Mouse (Mus musculus) forebrain, embryonic 14.5 days (tissue): Measurements from ENCODE around the gene Il15ra. TPM values are rescaled to one million over a fixed set of nuclear protein-coding genes. Genes with fewer than 3 reads are reported as not detected.
A peak's percentile ranks its signal among the peaks of the same experiment; 100 is the strongest.
"Not testable (repeated sequence)": the region's sequence is repeated elsewhere in the genome, so short reads cannot be mapped to it uniquely, and the experiment has no call there.

ENCODE experiments used
- ATAC-seq: fragments of 200-750 bp; cut with Nextera tagmentation; 2 replicates; pipeline ENCODE4 v1.8.0; 2017; ENCODE audit warnings: mild to moderate bottlenecking, moderate library complexity
- DNase-seq: peaks from one replicate; pipeline ENCODE4 v3.0.0-alpha.2; 2015; ENCODE audit warnings: low spot score
- H3K27ac ChIP-seq: fragments of 300-500 bp; sonication (generic); 2 replicates; pipeline ENCODE4 v1.5.1; 2014; ENCODE audit warnings: low read depth, mild to moderate bottlenecking, control low read depth, low read length, moderate library complexity
- H3K27me3 ChIP-seq: fragments of 300-500 bp; sonication (generic); replicated peaks from 2 replicates; pipeline ENCODE4 v1.6.1; 2014; ENCODE audit warnings: low read length, control low read depth, mixed read lengths; ENCODE audit not compliant: control insufficient read depth, insufficient read depth
- H3K36me3 ChIP-seq: fragments of 300-500 bp; sonication (generic); 2 replicates; pipeline ENCODE4 v1.6.1; 2014; ENCODE audit warnings: low read length, control low read depth; ENCODE audit not compliant: control insufficient read depth, insufficient read depth
- H3K4me1 ChIP-seq: fragments of 300-500 bp; sonication (generic); 2 replicates; pipeline ENCODE4 v1.6.1; 2014; ENCODE audit warnings: antibody characterized with exemption, low read length, control low read depth; ENCODE audit not compliant: control insufficient read depth, insufficient read depth
- H3K4me2 ChIP-seq: fragments of 300-500 bp; sonication (generic); 2 replicates; pipeline ENCODE4 v1.6.1; 2014; ENCODE audit warnings: mild to moderate bottlenecking, control low read depth, low read length
- H3K4me3 ChIP-seq: fragments of 300-500 bp; sonication (generic); 2 replicates; pipeline ENCODE4 v1.5.1; 2014; ENCODE audit warnings: low read depth, low read length, control low read depth
- H3K9ac ChIP-seq: fragments of 300-500 bp; sonication (generic); 2 replicates; pipeline ENCODE4 v1.6.1; 2014; ENCODE audit warnings: mild to moderate bottlenecking, low read length, control low read depth, moderate library complexity
- H3K9me3 ChIP-seq: fragments of 300-500 bp; sonication (generic); replicated peaks from 2 replicates; pipeline ENCODE4 v1.6.1; 2016; ENCODE audit warnings: low read length, control low read depth, mixed read lengths; ENCODE audit not compliant: control insufficient read depth
- WGBS: fragments of 180-500 bp; shearing (Covaris S2); extraction: QIAGEN DNeasy Blood & Tissue Kit; methylation state at CpG from one replicate; pipeline ENCODE4 v1.1.7; 2014; 5-methylcytosine and 5-hydroxymethylcytosine counted together
- polyA plus RNA-seq: library from polyadenylated mRNA; unstranded; fragments of >200 nt; fragmentation: Nextera tagmentation; extraction: Ambion mirVana; gene quantifications from 2 replicates; pipeline ENCODE4 v1.2.1, GENCODE M21; 2014

Il15ra gene
- polyA plus RNA-seq, 1 experiment from 2014 or later: 0.63 TPM

DNA sequence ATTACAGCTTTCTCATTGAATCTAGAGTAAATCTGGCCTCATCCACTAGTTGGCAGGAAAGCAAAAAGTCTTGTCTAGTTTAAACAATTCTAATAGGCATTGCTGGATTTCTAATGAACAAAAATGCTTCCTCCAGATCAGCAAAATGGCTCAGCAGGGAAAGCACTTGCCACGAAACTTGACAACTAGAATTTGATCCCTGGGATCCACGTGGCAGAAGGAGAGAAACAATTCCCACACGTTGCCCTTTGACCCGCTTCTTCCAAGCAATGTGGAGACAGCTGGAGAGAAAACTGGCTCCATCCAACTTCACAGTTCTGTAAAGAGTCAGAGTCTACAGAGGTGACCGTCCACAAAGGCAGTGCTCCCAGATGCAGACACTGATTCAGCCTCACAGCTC is 6.1 kb upstream of the Il15ra start:
- no peak overlapping the region for H3K9ac ChIP-seq
- WGBS: 69% methylated on average over 5 of the region's 5 CpGs
- no peaks in the 10 kb centered on the region for H3K4me1 ChIP-seq
- ATAC-seq (no peak), DNase-seq (no peak)
- no peak overlapping the region for H3K4me2 ChIP-seq
- no peak overlapping the region for H3K4me3 ChIP-seq
- H3K27me3 ChIP-seq: no peaks in the 10 kb centered on the region
- no peaks in the 10 kb centered on the region for H3K36me3 ChIP-seq
- H3K9me3 ChIP-seq: no peaks in the 10 kb centered on the region
- H3K27ac ChIP-seq: no peak overlapping the region

DNA sequence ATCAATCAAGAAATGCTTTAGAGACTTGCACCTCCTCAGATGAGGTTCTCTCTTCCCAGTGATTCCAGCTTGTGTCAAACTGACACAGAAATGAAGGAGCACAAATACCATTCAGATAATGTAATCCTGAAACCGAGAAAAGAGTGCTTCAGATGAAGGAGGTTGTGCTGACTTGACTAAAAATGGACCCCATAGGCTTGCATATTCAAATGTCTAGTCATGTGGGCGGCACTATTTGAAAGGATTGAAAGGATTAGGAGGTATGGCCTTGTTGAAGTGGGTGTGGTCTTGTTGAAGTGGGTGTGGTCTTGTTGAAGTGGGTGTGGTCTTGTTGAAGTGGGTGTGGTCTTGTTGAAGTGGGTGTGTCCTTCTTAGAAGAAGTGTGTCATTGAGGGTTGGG is 5.2 kb upstream of the Il15ra start:
- DNase-seq: no peak
- Histone ChIP-seq H3K4me2 (no peak overlapping the region), H3K9me3 (no peaks in the 10 kb centered on the region), H3K27me3 (no peaks in the 10 kb centered on the region), H3K4me1 (no peaks in the 10 kb centered on the region), H3K9ac (no peak overlapping the region), H3K36me3 (no peaks in the 10 kb centered on the region), H3K4me3 (no peak overlapping the region), H3K27ac (no peak overlapping the region)
- 89% methylated on average over 2 of the region's 2 CpGs for WGBS
- no peak for ATAC-seq

DNA sequence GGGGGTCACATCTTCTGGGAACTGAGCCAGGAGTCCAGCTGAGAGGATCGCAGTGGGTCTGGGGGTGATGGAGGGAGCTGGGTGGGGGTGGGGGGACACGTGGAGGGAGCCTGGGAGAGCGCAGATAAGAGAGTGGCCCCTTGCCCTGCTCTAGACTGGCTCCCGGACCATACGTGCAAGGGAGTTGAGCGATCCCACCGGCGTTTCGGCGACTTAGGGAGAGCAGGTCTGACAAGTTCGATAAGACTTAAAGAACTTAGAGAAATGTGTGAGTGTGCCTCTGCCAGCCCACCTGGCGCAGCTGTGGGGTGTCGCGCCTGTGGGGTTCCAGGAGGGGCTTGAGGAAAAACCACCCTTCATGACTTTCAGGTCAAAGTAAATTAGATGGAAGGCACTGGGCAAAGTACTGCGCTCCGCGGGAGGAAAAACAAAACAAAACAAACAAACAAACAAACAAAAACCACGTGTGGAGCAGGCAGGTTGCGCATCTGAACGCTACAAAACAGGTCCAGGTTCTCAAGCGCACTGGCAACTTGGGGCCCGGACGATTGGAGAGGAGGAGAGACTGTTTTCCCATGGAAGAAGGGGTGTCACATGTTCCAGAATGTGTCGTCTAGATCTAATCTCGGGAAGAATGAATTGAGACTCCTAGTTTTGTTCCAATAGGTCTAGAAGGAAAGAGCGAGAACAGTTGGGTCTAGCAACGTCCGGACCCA is 1.1 kb downstream of the Il15ra start:
- Histone ChIP-seq H3K27me3 (no peaks in the 10 kb centered on the region; the same call in 1 of the 2 replicates), H3K36me3 (no peaks in the 10 kb centered on the region), H3K9me3 (no peaks in the 10 kb centered on the region), H3K9ac (peak overlapping the region; percentile 63), H3K27ac (no peak overlapping the region), H3K4me3 (peak overlapping the region; percentile 45), H3K4me1 (peaks cover 9% of the 10 kb centered on the region), H3K4me2 (peak overlapping the region; percentile 99)
- peak; percentile 53; the same call in 1 of the 2 replicates for ATAC-seq
- DNase-seq: peak; percentile 17
- WGBS: 4% methylated on average over 28 of the region's 28 CpGs

DNA sequence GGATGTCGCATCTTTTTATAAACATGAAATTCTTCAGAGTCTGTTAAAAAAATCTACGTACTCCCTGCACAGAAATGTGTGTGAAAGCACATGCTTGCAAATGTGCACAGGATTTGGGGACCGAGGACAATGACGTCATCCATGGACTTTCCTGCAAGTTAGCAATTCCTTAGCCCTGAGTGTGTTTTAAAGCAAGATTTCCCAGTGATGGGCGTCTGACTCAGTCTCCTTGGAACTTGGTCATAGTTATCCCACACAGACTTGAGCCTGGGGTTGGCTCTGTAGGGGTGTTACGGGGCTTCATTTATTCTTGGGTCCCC is 1.6 kb downstream of the Il15ra start:
- 0 out of 2 replicates have a peak overlapping the region, but pooled peaks have one; percentile 45 for H3K4me3 ChIP-seq
- no peak for ATAC-seq
- peak overlapping the region; percentile 99 for H3K4me2 ChIP-seq
- 39% methylated on average over 6 of the region's 6 CpGs for WGBS
- H3K36me3 ChIP-seq: no peaks in the 10 kb centered on the region
- H3K9ac ChIP-seq: no peak overlapping the region
- no peak overlapping the region for H3K27ac ChIP-seq
- H3K9me3 ChIP-seq: no peaks in the 10 kb centered on the region
- peaks cover 9% of the 10 kb centered on the region for H3K4me1 ChIP-seq
- no peaks in the 10 kb centered on the region; the same call in 1 of the 2 replicates for H3K27me3 ChIP-seq
- peak; percentile 7 for DNase-seq

DNA sequence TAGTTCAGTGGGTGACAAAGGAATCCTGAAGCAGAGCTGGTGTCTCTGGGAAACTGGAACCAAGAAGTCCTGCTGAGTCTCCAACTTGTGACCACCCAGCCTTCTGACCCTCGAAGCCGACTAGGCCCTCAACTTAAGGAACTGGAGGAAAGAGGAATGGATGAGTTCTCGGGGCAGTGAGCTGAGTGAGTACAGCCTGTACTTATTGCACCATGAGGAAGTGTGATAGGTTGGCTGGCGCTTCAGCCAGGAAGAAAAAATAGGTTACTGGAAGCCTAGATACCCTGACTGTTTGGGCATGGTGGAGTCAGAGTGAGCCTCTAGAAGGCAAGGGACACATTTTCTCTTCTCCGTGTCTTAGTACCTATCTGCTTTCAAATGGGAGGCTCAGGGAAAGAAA is 3.4 kb downstream of the Il15ra start:
- H3K9me3 ChIP-seq: no peaks in the 10 kb centered on the region
- WGBS: 89% methylated on average over 5 of the region's 5 CpGs
- no peak for ATAC-seq

DNA sequence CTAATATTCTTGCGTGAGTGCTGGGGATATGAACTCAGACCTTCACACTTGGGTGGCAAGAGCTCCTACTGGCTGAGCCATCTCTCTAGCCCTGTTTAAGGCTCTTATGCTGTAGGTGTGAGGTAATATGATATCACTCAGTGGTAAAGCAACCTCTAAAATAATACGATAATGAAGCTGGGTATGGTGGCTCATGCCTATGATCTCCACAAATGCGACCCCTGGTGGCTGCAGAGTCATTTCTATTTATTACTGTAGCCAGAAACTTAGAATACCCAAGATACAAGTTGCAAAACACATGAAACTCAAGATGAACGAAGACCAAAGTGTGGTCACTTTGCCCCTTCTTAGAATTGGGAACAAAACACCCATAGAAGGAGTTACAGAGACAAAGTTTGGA is 5.0 kb downstream of the Il15ra start:
- H3K36me3 ChIP-seq, H3K9ac ChIP-seq, H3K4me2 ChIP-seq, H3K4me3 ChIP-seq, H3K9me3 ChIP-seq, ATAC-seq, H3K27ac ChIP-seq, H3K4me1 ChIP-seq, H3K27me3 ChIP-seq: not testable (repeated sequence)
- DNase-seq: peak; percentile 46
- WGBS: 56% methylated on average over 4 of the region's 4 CpGs

More for the DNA sequence above, 3.4 kb downstream of the Il15ra start:
- H3K36me3 ChIP-seq: no peaks in the 10 kb centered on the region
- no peak overlapping the region for H3K4me2 ChIP-seq
- peaks cover 9% of the 10 kb centered on the region for H3K4me1 ChIP-seq
- no peak overlapping the region for H3K9ac ChIP-seq
- no peak overlapping the region for H3K4me3 ChIP-seq
- H3K27me3 ChIP-seq: no peaks in the 10 kb centered on the region; the same call in 1 of the 2 replicates
- no peak for DNase-seq
- no peak overlapping the region for H3K27ac ChIP-seq

DNA sequence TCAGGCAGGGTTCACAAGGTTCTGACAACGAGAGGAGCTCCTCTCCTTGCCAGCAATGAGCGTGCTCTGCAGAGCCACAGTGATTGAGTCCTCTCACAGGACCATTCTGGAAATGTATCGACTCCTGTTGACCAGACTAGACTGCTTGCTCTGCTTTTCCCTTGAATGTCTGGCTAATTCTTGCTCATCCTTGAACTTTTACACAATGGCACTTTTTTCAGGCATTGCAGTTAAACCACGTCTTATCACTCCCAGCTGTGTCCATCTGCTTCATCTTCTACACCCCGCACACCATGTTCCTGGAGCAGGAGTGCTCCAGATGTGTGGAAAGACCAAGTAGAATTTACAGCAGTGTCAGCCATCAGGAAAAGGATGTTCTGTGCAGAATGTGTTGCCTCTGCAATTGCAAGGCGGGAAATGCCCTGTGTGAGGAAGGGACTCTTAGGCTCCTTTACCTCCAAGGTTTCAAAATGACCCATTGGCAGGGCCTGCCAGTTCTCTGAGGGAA is 7.4 kb downstream of the Il15ra start:
- Histone ChIP-seq H3K36me3 (no peaks in the 10 kb centered on the region), H3K9me3 (no peaks in the 10 kb centered on the region), H3K9ac (no peak overlapping the region), H3K4me2 (no peak overlapping the region), H3K27me3 (no peaks in the 10 kb centered on the region), H3K4me3 (no peak overlapping the region), H3K4me1 (no peaks in the 10 kb centered on the region), H3K27ac (no peak overlapping the region)
- DNase-seq (no peak), ATAC-seq (no peak)
- 91% methylated on average over 6 of the region's 6 CpGs for WGBS

DNA sequence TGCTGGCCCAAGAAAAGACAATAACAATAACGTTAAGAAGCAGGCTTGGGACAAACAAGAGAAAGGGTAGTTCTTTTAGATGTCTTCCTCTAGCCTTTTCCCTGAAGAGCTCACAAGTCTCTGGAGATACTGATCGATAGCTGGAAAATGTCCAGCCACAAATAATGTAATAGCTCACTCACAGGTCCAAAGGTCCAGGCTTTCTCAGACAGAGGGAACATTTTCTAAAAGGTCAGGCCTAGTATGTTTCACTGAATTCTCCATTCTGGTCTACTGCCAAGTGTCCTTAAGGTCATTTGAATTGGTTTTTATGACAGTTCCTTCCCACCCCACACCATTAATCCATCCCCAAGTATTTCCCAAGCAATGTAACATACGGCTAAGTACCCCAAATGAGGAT is 7.9 kb downstream of the Il15ra start:
- no peaks in the 10 kb centered on the region for H3K36me3 ChIP-seq
- DNase-seq: no peak
- no peak overlapping the region for H3K27ac ChIP-seq
- no peak overlapping the region for H3K9ac ChIP-seq
- H3K4me2 ChIP-seq: no peak overlapping the region
- 72% methylated on average over 3 of the region's 3 CpGs for WGBS
- no peaks in the 10 kb centered on the region for H3K4me1 ChIP-seq
- ATAC-seq: no peak
- no peaks in the 10 kb centered on the region for H3K27me3 ChIP-seq
- no peak overlapping the region for H3K4me3 ChIP-seq
- H3K9me3 ChIP-seq: no peaks in the 10 kb centered on the region

DNA sequence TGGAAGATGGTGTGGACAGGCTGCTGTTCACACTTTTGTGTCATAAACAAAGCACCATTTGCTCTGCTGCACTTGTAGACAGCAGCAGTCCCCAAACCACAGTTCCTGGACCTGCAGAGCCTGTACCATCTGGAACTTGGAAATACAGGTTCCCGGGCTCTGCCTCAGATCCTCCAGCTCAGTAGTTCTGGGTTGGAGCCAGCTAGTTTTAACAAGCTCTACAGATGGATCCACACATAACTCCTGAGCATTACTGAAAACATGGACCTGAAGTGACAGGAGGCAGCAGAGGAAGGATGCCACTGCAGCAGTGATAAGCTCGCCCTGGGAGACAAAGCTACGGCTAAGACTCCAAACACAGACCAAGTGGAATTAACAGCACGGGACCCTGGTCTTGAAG is 9.4 kb downstream of the Il15ra start:
- Histone ChIP-seq H3K4me2 (no peak overlapping the region), H3K27me3 (no peaks in the 10 kb centered on the region), H3K9me3 (no peaks in the 10 kb centered on the region), H3K36me3 (no peaks in the 10 kb centered on the region), H3K27ac (no peak overlapping the region), H3K9ac (no peak overlapping the region), H3K4me1 (no peaks in the 10 kb centered on the region), H3K4me3 (no peak overlapping the region)
- ATAC-seq: peak; percentile 67; the same call in 1 of the 2 replicates
- 80% methylated on average over 4 of the region's 4 CpGs for WGBS
- DNase-seq: peak; percentile 55
